Mouse (Mus musculus) brain, embryonic 14.5 days (tissue): ENCODE results near the gene Stt3b.

Experiments used
- CTCF ChIP-seq: fragments of 200-500 bp; IDR thresholded peaks from 2 replicates; pipeline ENCODE4 v1.5.1; 2012; ENCODE audit warnings: inconsistent platforms, mild to moderate bottlenecking, moderate library complexity, borderline replicate concordance; ENCODE audit not compliant: insufficient read depth, insufficient read length; ENCODE audit errors: extremely low read depth
- POLR2A ChIP-seq: fragments of 200-500 bp; IDR thresholded peaks from 2 replicates; pipeline ENCODE4 v1.6.1; 2012; ENCODE audit warnings: mild to moderate bottlenecking, inconsistent platforms, borderline replicate concordance; ENCODE audit not compliant: poor library complexity, insufficient read depth, insufficient read length, severe bottlenecking; ENCODE audit errors: extremely low read depth

- no peak for TF ChIP-seq POLR2A
- TF ChIP-seq CTCF, result no peak
Measured at GRCm38 (mm10) chr9:115278641-115279040, 31.6 kb downstream of the Stt3b start.
